Mouse (Mus musculus): ENCODE measurements around the gene Taf9b. TPM values are rescaled to one million over a fixed set of nuclear protein-coding genes. Genes with fewer than 3 reads are reported as not detected.

Gene Taf9b
- polyA plus RNA-seq, 1 experiment from 2014 or later = 20.4 TPM

- H3K36me3 ChIP-seq = no peaks in the 10 kb centered on the region
- ATAC-seq (ENCODE audit: low read depth) = no peak
- no peak overlapping the region for H3K27ac ChIP-seq (replicated peaks)
- no peaks in the 10 kb centered on the region for H3K27me3 ChIP-seq
- 33% methylated on average over 4 of the region's 4 CpGs for WGBS
- H3K9ac ChIP-seq = no peak overlapping the region
- H3K4me3 ChIP-seq = no peak overlapping the region
- peaks cover 23% of the 10 kb centered on the region for H3K4me1 ChIP-seq (replicated peaks)
- no peak overlapping the region for H3K4me2 ChIP-seq
- no peaks in the 10 kb centered on the region for H3K9me3 ChIP-seq
Measured at GRCm38 (mm10) chrX:106184279-106184678, 36.7 kb downstream of the Taf9b start.

- 66% methylated on average over 9 of the region's 9 CpGs for WGBS
- H3K27me3 ChIP-seq = no peaks in the 10 kb centered on the region
- no peak overlapping the region for H3K9ac ChIP-seq
- H3K9me3 ChIP-seq = no peaks in the 10 kb centered on the region
- H3K4me2 ChIP-seq = no peak overlapping the region
- ATAC-seq (ENCODE audit: low read depth) = no peak
- no peaks in the 10 kb centered on the region for H3K36me3 ChIP-seq
- no peak overlapping the region for H3K27ac ChIP-seq (replicated peaks)
- H3K4me1 ChIP-seq (replicated peaks) = no peaks in the 10 kb centered on the region
- H3K4me3 ChIP-seq = no peak overlapping the region
Measured at GRCm38 (mm10) chrX:106176331-106176730, 44.6 kb downstream of the Taf9b start.

GRCm38 (mm10) chrX:106171853-106172154 lies 49.2 kb downstream of the Taf9b start:
- peak overlapping the region; percentile 49 for H3K4me2 ChIP-seq
- H3K4me3 ChIP-seq = peak overlapping the region; percentile 29
- H3K27me3 ChIP-seq = no peaks in the 10 kb centered on the region
- no peaks in the 10 kb centered on the region for H3K9me3 ChIP-seq
- no peak overlapping the region for H3K27ac ChIP-seq (replicated peaks)
- H3K36me3 ChIP-seq = no peaks in the 10 kb centered on the region
- H3K4me1 ChIP-seq (replicated peaks) = no peaks in the 10 kb centered on the region
- 54% methylated on average over 5 of the region's 6 CpGs for WGBS
- no peak overlapping the region for H3K9ac ChIP-seq
- ATAC-seq (ENCODE audit: low read depth) = peak; percentile 66

DNA sequence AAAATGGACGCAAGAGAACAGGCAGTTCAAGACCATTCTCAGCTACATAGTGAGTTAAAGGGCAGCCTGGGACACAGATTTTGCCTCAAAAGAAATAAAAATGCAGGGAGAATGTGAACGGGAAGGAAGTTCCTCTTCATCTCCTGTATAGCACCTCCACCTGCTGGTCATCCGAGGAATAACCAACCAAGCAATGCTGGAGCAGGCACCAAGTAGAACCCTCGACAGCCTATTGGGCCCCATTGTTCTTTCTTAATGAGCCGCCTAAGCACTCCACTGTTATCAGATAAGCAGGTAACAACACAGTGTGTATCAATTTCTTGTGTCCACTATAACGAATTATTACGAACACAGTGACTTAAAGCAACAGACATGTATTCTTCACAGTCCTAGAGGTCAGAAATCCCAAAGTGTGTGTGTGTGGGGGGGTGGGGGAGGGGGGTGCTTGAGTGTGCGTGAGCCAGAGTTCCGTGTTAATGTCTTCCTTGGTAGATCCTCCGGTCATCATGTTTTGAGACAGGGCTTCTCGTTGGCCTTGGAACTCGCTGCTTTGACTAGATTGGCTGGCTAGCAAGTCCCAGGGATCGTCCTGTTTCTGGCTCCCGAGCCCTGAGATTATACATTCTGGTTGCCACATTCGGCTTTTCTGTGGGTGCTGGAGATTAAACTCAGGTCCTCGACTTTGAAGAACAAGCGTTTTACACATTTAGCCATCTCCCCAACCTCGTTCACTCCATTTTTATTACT lies 49.7 kb downstream of the Taf9b start:
- H3K4me3 ChIP-seq = peak overlapping the region; percentile 29
- peak overlapping the region; percentile 49; the same call in 1 of the 2 replicates for H3K9ac ChIP-seq
- no peaks in the 10 kb centered on the region for H3K4me1 ChIP-seq (replicated peaks)
- peak; percentile 89 for ATAC-seq (ENCODE audit: low read depth)
- H3K36me3 ChIP-seq = no peaks in the 10 kb centered on the region
- peak overlapping the region; percentile 49 for H3K4me2 ChIP-seq
- no peaks in the 10 kb centered on the region for H3K27me3 ChIP-seq
- H3K27ac ChIP-seq (replicated peaks) = no peak overlapping the region
- WGBS = 27% methylated on average over 18 of the region's 18 CpGs
- no peaks in the 10 kb centered on the region for H3K9me3 ChIP-seq

DNA sequence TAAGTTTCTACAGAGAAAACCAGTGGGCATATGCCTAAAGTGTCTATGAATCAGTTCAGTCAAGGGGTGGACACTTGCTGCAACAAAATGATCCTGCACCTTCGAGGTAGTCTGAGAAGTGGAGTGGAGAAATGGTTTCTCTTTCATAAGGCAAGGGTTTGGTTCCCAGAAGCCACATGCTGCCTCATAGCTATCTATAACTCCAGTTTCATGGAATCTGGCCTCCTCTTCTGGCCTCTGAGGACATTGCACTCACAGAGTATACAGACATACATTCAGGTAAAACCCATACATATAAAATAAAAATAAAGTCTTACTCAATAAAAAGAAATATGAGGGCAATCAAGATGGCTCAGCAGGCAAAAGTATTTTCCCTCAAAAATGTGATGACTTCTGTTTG lies 55.9 kb downstream of the Taf9b start:
- Histone ChIP-seq H3K27me3 (no peaks in the 10 kb centered on the region), H3K9me3 (no peaks in the 10 kb centered on the region), H3K4me1 (replicated peaks) (no peaks in the 10 kb centered on the region), H3K4me2 (no peak overlapping the region), H3K36me3 (no peaks in the 10 kb centered on the region), H3K9ac (no peak overlapping the region), H3K4me3 (no peak overlapping the region), H3K27ac (replicated peaks) (no peak overlapping the region)
- ATAC-seq (ENCODE audit: low read depth) = no peak
- 77% methylated on average over 1 of the region's 1 CpGs for WGBS

- H3K27ac ChIP-seq (replicated peaks) = no peak overlapping the region
- no peaks in the 10 kb centered on the region for H3K27me3 ChIP-seq
- no peaks in the 10 kb centered on the region for H3K4me1 ChIP-seq (replicated peaks)
- no peak overlapping the region for H3K4me3 ChIP-seq
- no peaks in the 10 kb centered on the region for H3K36me3 ChIP-seq
- ATAC-seq (ENCODE audit: low read depth) = no peak
- H3K9me3 ChIP-seq = no peaks in the 10 kb centered on the region
- no peak overlapping the region for H3K9ac ChIP-seq
- H3K4me2 ChIP-seq = no peak overlapping the region
- WGBS = 77% methylated on average over 5 of the region's 5 CpGs
Measured at GRCm38 (mm10) chrX:106164555-106164954, 56.4 kb downstream of the Taf9b start.

DNA sequence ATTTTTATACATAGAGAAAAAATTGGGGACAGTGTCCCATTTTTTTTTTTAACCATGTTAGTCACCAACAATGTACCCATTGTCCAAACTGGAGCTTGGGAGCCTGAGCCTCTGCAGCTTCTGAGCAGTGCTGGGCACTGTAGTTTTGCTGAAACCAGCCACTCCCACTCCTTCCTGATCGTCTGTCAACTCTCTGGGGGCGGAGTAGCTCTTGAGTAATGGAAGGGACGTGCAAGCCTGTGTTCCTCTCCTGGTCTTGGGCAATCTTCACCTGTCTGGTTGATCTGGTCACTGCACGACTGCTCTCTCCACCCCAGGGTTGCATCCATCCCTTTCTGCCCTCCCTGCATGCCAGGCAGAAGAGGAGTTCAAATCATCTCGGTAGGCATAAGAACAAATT lies 57.0 kb downstream of the Taf9b start:
- 55% methylated on average over 5 of the region's 5 CpGs for WGBS
- H3K9me3 ChIP-seq = no peaks in the 10 kb centered on the region
- H3K27ac ChIP-seq (replicated peaks) = no peak overlapping the region
- no peak overlapping the region for H3K9ac ChIP-seq
- no peak for ATAC-seq (ENCODE audit: low read depth)
- H3K4me3 ChIP-seq = no peak overlapping the region
- H3K36me3 ChIP-seq = no peaks in the 10 kb centered on the region
- H3K4me1 ChIP-seq (replicated peaks) = no peaks in the 10 kb centered on the region
- no peak overlapping the region for H3K4me2 ChIP-seq
- no peaks in the 10 kb centered on the region for H3K27me3 ChIP-seq

Other genes starting within 250 kb of the Taf9b start
- gene Magt1, start 209.3 kb downstream of the Taf9b start, polyA plus RNA-seq (2015; fragmentation: Nextera tagmentation; extraction: Ambion mirVana) = 27.3 and 34.4 TPM in 2 replicates
- gene Cox7b, start 205.5 kb downstream of the Taf9b start, polyA plus RNA-seq (2015; fragmentation: Nextera tagmentation; extraction: Ambion mirVana) = 418 and 442 TPM in 2 replicates
- 14.8 and 16.2 TPM in 2 replicates for gene Atp7a, start 193.9 kb downstream of the Taf9b start, polyA plus RNA-seq (2015; fragmentation: Nextera tagmentation; extraction: Ambion mirVana)
- 0.21 and 0.40 TPM in 2 replicates for gene Tlr13, start 78.0 kb downstream of the Taf9b start, polyA plus RNA-seq (2015; fragmentation: Nextera tagmentation; extraction: Ambion mirVana)
- gene Pgk1, start 34.1 kb downstream of the Taf9b start, polyA plus RNA-seq (2015; fragmentation: Nextera tagmentation; extraction: Ambion mirVana) = 265 and 289 TPM in 2 replicates
- not detected in 2 replicates for gene Fnd3c2, start 34.2 kb upstream of the Taf9b start, polyA plus RNA-seq (2015; fragmentation: Nextera tagmentation; extraction: Ambion mirVana)